Mouse (Mus musculus) skeletal muscle tissue, postnatal 0 days (tissue): ENCODE data around the gene D17H6S53E. TPM values are rescaled to one million over a fixed set of nuclear protein-coding genes. Genes with fewer than 3 reads are reported as not detected.

Experiments
- polyA plus RNA-seq: library from polyadenylated mRNA; unstranded; fragments of >200 nt; fragmentation: Nextera tagmentation; extraction: Ambion mirVana; gene quantifications from 2 replicates; pipeline ENCODE4 v1.2.1, GENCODE M21; 2015

D17H6S53E gene
- polyA plus RNA-seq, 1 experiment from 2014 or later = 10.6 TPM

Other genes with a start within 250 kb of the D17H6S53E start
- 0.87 and 0.99 TPM in 2 replicates for gene Zbtb12, start 246.9 kb upstream of the D17H6S53E start, polyA plus RNA-seq
- not detected in 2 replicates for gene Gm20547, start 244.3 kb upstream of the D17H6S53E start, polyA plus RNA-seq
- gene C2, start 228.1 kb upstream of the D17H6S53E start, polyA plus RNA-seq = 5.1 and 9.4 TPM in 2 replicates
- 26.7 and 27.6 TPM in 2 replicates for gene Ehmt2, start 227.9 kb upstream of the D17H6S53E start, polyA plus RNA-seq
- gene Slc44a4, start 211.9 kb upstream of the D17H6S53E start, polyA plus RNA-seq = not detected in 2 replicates
- gene Neu1, start 195.1 kb upstream of the D17H6S53E start, polyA plus RNA-seq = 12.8 and 14.9 TPM in 2 replicates
- 0.12 and 0.27 TPM in 2 replicates for gene Hspa1b, start 167.1 kb upstream of the D17H6S53E start, polyA plus RNA-seq
- gene Gm20481, start 156.5 kb upstream of the D17H6S53E start, polyA plus RNA-seq = 0.32 TPM in 1 of 2 replicates, not detected in the other
- 2.5 and 3.8 TPM in 2 replicates for gene Hspa1a, start 154.2 kb upstream of the D17H6S53E start, polyA plus RNA-seq
- 2.7 and 2.8 TPM in 2 replicates for gene Hspa1l, start 153.7 kb upstream of the D17H6S53E start, polyA plus RNA-seq
- 54.1 and 55.4 TPM in 2 replicates for gene Lsm2, start 144.5 kb upstream of the D17H6S53E start, polyA plus RNA-seq
- 27.6 and 32.6 TPM in 2 replicates for gene Vars, start 125.4 kb upstream of the D17H6S53E start, polyA plus RNA-seq
- 0.46 and 0.53 TPM in 2 replicates for gene Vwa7, start 109.8 kb upstream of the D17H6S53E start, polyA plus RNA-seq
- gene Sapcd1, start 98.4 kb upstream of the D17H6S53E start, polyA plus RNA-seq = 10.6 and 11.5 TPM in 2 replicates
- 2.2 and 3.5 TPM in 2 replicates for gene Msh5, start 79.6 kb upstream of the D17H6S53E start, polyA plus RNA-seq
- 115 and 138 TPM in 2 replicates for gene Clic1, start 76.4 kb upstream of the D17H6S53E start, polyA plus RNA-seq
- 144 and 157 TPM in 2 replicates for gene Ddah2, start 67.3 kb upstream of the D17H6S53E start, polyA plus RNA-seq
- gene Ly6g6c, start 61.0 kb upstream of the D17H6S53E start, polyA plus RNA-seq = 11.3 TPM in 1 of 2 replicates, not detected in the other
- gene Mpig6b, start 60.2 kb upstream of the D17H6S53E start, polyA plus RNA-seq = 0.08 and 0.30 TPM in 2 replicates
- gene Ly6g6e, start 49.5 kb upstream of the D17H6S53E start, polyA plus RNA-seq = 2.1 TPM in 1 of 2 replicates, not detected in the other
- 0.49 and 1.2 TPM in 2 replicates for gene Ly6g6d, start 48.3 kb upstream of the D17H6S53E start, polyA plus RNA-seq
- gene Ly6g6f, start 40.8 kb upstream of the D17H6S53E start, polyA plus RNA-seq = 0.11 and 0.29 TPM in 2 replicates
- gene Abhd16a, start 37.1 kb upstream of the D17H6S53E start, polyA plus RNA-seq = 87.8 and 89.8 TPM in 2 replicates
- 0.38 TPM in 1 of 2 replicates, not detected in the other for gene Ly6g5c, start 18.1 kb upstream of the D17H6S53E start, polyA plus RNA-seq
- 0.22 and 0.37 TPM in 2 replicates for gene Ly6g5b, start 10.9 kb upstream of the D17H6S53E start, polyA plus RNA-seq
- 8.4 and 9.1 TPM in 2 replicates for gene Gpank1, start 4.9 kb upstream of the D17H6S53E start, polyA plus RNA-seq
- 203 and 204 TPM in 2 replicates for gene Csnk2b, start 4.3 kb upstream of the D17H6S53E start, polyA plus RNA-seq
- gene Apom, start 5.7 kb downstream of the D17H6S53E start, polyA plus RNA-seq = 0.30 and 0.81 TPM in 2 replicates
- gene Bag6, start 8.8 kb downstream of the D17H6S53E start, polyA plus RNA-seq = 39.5 and 42.1 TPM in 2 replicates
- gene Prrc2a, start 38.5 kb downstream of the D17H6S53E start, polyA plus RNA-seq = 51.8 and 55.0 TPM in 2 replicates
- 11.0 and 18.3 TPM in 2 replicates for gene Aif1, start 49.7 kb downstream of the D17H6S53E start, polyA plus RNA-seq
- gene Lst1, start 62.1 kb downstream of the D17H6S53E start, polyA plus RNA-seq = 14.2 and 24.5 TPM in 2 replicates
- gene Ltb, start 68.1 kb downstream of the D17H6S53E start, polyA plus RNA-seq = 1.3 and 2.2 TPM in 2 replicates
- gene Tnf, start 75.6 kb downstream of the D17H6S53E start, polyA plus RNA-seq = 0.49 and 0.74 TPM in 2 replicates
- gene Lta, start 79.0 kb downstream of the D17H6S53E start, polyA plus RNA-seq = 0.12 and 0.24 TPM in 2 replicates
- gene Gm16181, start 94.5 kb downstream of the D17H6S53E start, polyA plus RNA-seq = 0.40 and 0.83 TPM in 2 replicates
- 3.3 and 3.9 TPM in 2 replicates for gene Atp6v1g2, start 107.3 kb downstream of the D17H6S53E start, polyA plus RNA-seq
- gene Nfkbil1, start 109.4 kb downstream of the D17H6S53E start, polyA plus RNA-seq = 8.5 and 8.8 TPM in 2 replicates
- gene Ddx39b, start 115.4 kb downstream of the D17H6S53E start, polyA plus RNA-seq = 131 and 157 TPM in 2 replicates
- 113 and 180 TPM in 2 replicates for gene H2-D1, start 136.4 kb downstream of the D17H6S53E start, polyA plus RNA-seq
- not detected in 2 replicates for gene H2-Q1, start 194.0 kb downstream of the D17H6S53E start, polyA plus RNA-seq
- not detected in 2 replicates for gene H2-Q2, start 215.9 kb downstream of the D17H6S53E start, polyA plus RNA-seq